Mouse (Mus musculus): ENCODE data around the gene Rftn1. TPM values are rescaled to one million over a fixed set of nuclear protein-coding genes. Genes with fewer than 3 reads are reported as not detected.

The Rftn1 gene
- total RNA-seq, 2 experiments from 2014 or later, result 13.5 to 19.9 TPM

DNA sequence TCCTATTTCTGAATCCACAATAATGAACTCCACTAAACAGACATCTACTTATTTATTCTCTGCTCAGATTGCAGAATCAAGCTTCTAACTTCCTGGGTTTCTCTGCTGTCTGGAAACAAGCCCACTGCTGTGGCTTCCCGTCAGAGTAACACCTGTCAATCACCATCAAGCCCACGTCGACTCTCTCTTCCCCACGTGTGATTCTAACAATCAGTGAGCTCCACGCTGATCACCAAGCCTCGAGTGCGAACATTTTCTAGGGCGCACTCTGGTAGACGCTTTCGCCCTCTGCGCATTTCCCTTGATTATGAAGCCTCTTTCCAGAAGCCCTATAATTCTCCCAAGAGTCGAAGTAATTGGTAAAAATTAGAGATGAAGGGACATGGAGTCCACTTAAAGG, 90.4 kb downstream of the Rftn1 start:
- intact Hi-C loops (cut with DNase I), result no loop called here
- DNase-seq, result no peak

- intact Hi-C loops (cut with DNase I), result no loop called here
- DNase-seq, result no peak
These were observed 91.1 kb downstream of the Rftn1 start for GRCm38 (mm10) chr17:50099378-50099777.

DNA sequence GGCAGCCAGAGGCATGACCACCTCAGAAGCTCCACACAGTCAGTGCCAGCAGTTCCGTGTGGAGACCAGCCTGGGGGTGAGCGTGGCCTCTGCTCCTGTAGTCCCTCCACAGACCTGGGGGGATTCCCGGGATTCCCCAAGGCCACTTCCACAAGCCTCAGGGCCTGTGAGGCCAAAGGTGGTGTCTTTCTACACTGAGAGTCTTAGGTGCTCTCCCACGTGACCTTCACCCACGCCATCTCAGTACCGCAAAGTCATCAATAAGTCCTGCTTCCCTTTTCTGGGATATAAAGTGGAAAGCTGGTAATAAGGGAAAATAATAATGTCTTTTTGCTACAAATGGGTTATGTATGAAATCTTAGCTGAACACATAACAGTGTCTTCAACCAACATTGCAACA, 92.2 kb downstream of the Rftn1 start:
- intact Hi-C loops (cut with DNase I), result no loop called here
- no peak for DNase-seq

GRCm38 (mm10) chr17:50097831-50098230, 92.6 kb downstream of the Rftn1 start:
- DNase-seq, result no peak
- intact Hi-C loops (cut with DNase I), result no loop called here

DNA sequence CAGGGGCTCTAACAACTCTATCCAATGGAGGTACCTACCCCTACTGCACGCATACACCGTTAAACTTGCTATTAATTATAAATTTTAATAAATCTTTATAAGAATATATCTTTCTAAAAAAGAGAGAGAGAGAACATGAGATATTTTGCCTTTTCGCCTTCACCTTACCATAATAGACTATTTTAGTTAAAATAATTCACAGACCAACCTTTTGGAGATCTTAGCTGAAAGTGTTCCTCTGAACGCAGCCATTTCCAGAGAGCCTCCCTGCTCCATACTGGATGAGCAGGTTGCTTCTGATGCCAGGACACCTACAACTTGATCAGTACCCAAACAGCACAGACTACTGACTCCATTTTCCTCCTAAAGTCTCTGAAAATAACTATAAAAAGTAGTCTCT, 94.2 kb downstream of the Rftn1 start:
- DNase-seq, result no peak
- intact Hi-C loops (cut with DNase I), result no loop called here

GRCm38 (mm10) chr17:50094596-50094995, 95.9 kb downstream of the Rftn1 start:
- DNase-seq, result no peak
- intact Hi-C loops (cut with DNase I), result no loop called here

- intact Hi-C loops (cut with DNase I), result no loop called here
- DNase-seq, result no peak
These were observed 96.4 kb downstream of the Rftn1 start for GRCm38 (mm10) chr17:50094077-50094476.

GRCm38 (mm10) chr17:50093356-50093755, 97.1 kb downstream of the Rftn1 start:
- intact Hi-C loops (cut with DNase I), result no loop called here
- no peak for DNase-seq

- intact Hi-C loops (cut with DNase I), result no loop called here
These were observed 97.6 kb downstream of the Rftn1 start for GRCm38 (mm10) chr17:50092848-50093247.

GRCm38 (mm10) chr17:50091829-50092228, 98.6 kb downstream of the Rftn1 start:
- intact Hi-C loops (cut with DNase I), result no loop called here
- DNase-seq, result no peak

More at GRCm38 (mm10) chr17:50092848-50093247, 97.6 kb downstream of the Rftn1 start:
- no peak for DNase-seq

GRCm38 (mm10) chr17:50089725-50090124, 100.7 kb downstream of the Rftn1 start:
- intact Hi-C loops (cut with DNase I), result no loop called here
- DNase-seq, result no peak

DNA sequence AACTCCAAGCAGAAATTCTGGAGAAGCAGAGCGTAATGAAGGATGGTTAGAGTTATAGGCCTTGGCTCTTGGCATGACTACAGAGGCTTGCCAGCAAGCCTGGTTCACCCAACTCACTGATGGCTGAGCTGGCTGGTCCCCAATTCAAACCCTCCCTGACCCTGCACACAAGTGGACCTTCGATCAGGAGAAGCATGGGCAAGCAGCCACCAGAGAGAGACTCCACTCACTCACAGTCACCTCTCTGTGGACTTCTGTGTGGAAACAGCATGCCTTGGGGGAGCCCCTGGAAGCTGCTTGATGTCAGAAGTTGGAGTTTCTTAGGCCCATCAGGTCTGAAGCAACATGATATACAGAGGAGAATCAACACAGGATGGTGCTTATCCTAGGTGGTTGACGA, 102.4 kb downstream of the Rftn1 start:
- intact Hi-C loops (cut with DNase I), result no loop called here
- no peak for DNase-seq

GRCm38 (mm10) chr17:50086887-50087286, 103.6 kb downstream of the Rftn1 start:
- intact Hi-C loops (cut with DNase I), result no loop called here
- no peak for DNase-seq

DNA sequence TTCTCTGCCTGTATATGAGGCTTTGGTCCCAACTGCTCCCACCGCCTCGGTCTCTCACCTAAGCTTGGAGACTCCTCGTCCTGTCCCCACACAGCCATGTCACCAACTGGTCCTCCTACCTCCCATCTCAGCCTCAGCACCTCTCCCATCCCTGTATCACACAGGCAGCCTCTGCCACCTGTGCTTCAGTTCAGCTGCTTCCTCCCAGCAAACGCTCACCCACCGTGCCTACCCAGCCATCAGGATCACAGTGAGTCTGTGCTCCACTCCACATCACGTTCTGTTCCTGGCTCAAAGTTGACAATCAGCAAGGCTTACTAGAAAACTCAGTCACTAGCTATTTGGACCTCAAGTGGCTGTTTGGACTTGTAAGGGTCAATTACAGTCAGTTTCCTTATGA, 105.8 kb downstream of the Rftn1 start:
- intact Hi-C loops (cut with DNase I), result no loop called here
- DNase-seq, result no peak

DNA sequence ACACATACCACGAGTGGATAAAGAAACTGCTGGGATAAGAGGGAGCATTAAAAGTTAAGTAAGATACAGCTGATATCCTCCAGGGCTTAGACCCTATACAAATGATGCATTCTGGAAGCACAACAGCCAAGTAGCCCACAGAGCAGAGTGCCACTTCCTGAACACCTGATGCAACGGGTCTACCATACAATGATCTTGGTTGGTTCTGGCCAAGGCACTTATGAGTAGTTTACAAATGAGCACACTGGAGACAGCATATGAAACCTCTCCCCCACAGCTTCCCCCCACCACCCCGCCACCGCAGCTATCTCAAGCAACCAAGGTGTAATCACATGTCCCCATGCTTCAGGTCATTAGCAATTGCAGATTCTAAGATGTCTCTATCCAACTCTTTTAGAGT, 106.5 kb downstream of the Rftn1 start:
- intact Hi-C loops (cut with DNase I), result no loop called here
- DNase-seq, result no peak

DNA sequence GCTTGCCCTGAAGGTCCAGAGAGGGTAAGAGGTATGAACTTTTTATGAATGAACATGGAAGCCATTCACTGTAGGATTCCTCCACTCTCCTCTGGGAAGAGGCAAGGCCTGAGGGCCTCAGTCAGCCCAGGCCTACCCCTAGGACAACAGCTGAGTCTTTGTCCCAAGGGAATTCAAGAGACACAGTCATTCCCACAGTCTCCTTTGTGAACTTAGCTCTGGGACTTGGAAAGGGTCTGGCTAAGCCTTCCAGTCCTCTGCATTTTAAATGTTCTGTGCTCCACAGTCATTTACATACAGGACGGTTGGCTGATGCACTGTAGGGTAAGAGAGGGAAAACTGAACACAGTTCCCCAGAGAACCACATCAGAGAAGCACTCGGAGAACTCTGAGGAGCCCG, 107.5 kb downstream of the Rftn1 start:
- intact Hi-C loops (cut with DNase I), result no loop called here
- DNase-seq, result no peak

GRCm38 (mm10) chr17:50081647-50082046, 108.8 kb downstream of the Rftn1 start:
- intact Hi-C loops (cut with DNase I), result no loop called here
- DNase-seq, result no peak

- intact Hi-C loops (cut with DNase I), result no loop called here
- DNase-seq, result no peak
These were observed 109.5 kb downstream of the Rftn1 start for GRCm38 (mm10) chr17:50080991-50081390.

GRCm38 (mm10) chr17:50078749-50079148, 111.7 kb downstream of the Rftn1 start:
- intact Hi-C loops (cut with DNase I), result no loop called here

GRCm38 (mm10) chr17:50072982-50073965, 117.2 kb downstream of the Rftn1 start:
- intact Hi-C loops (cut with DNase I), result no loop called here
- no peak for DNase-seq

More at GRCm38 (mm10) chr17:50078749-50079148, 111.7 kb downstream of the Rftn1 start:
- no peak for DNase-seq

DNA sequence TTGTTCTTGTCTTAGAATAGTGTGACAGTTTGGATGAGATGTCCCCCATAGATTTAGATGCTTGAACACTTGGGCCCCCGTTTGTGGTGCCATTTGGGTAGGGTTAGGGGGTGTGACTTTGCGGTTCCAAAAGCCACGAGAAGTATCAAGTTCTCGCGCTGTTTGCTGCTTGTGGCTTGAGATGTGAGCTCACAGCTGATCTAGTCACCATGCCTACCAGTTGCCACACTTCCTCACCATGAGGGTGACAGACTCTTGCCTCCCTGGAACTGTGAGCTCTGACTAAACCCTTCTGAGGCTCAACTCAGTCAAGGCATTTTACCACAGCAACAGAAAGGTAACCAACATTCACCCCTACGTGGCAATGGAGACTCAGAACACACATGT, 118.9 kb downstream of the Rftn1 start:
- DNase-seq, result no peak
- intact Hi-C loops (cut with DNase I), result no loop called here

DNA sequence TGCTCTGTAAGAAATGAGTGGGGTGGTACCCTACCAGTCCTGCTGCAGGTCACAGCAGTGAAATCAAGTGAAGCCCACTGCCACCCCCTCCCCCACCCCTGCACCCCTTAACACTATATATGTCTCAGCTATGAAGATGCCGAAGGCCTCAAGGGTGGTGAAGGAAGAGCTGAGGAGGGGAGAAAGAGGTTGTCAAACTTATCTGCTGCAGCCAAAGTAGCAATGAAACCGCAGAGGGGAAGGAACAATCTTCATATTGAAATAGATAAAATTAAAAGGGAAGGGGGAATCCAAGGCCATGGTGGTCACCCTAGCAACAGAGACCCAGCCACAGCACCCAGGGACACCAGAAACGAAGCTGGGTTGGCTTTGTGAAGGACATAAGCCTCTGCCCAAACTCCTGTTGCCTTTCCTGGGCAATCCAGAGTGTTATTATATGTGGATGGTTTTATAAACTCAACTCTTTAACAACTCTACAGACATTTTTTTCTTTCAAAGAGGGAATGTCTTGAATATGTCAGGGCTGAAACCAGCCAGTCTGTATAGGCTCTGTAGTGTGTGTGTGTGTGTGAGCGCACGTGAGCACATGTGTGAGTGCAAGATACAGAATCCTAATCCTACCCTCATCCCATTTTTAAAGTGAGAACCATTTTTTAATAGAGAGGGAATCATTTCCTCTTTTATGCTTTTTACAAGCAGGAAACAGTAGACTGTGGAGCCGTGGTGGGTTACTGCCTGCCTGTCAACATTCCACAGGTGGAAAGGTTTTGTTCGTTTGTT, 119.5 kb downstream of the Rftn1 start:
- DNase-seq, result no peak
- intact Hi-C loops (cut with DNase I), result no loop called here
